Mouse (Mus musculus) embryonic facial prominence, embryonic 13.5 days (tissue): ENCODE measurements around the gene Hsbp1. TPM values are rescaled to one million over a fixed set of nuclear protein-coding genes. Genes with fewer than 3 reads are reported as not detected.
"Not testable (repeated sequence)": the region's sequence is repeated elsewhere in the genome, so short reads cannot be mapped to it uniquely, and the experiment has no call there.

Source experiments
- ATAC-seq: fragments of 200-750 bp; cut with Nextera tagmentation; 2 replicates; pipeline ENCODE4 v1.8.0; 2017; ENCODE audit warnings: low read depth; ENCODE audit not compliant: insufficient number of reproducible peaks, insufficient read depth, low FRiP score, low TSS enrichment
- H3K27ac ChIP-seq: fragments of 300-500 bp; sonication (generic); 2 replicates; pipeline ENCODE4 v1.5.1; 2015; ENCODE audit warnings: moderate library complexity, mild to moderate bottlenecking, inconsistent platforms
- H3K27me3 ChIP-seq: fragments of 300-500 bp; sonication (generic); 2 replicates; pipeline ENCODE4 v1.6.1; 2015; ENCODE audit warnings: mild to moderate bottlenecking, inconsistent platforms
- H3K36me3 ChIP-seq: fragments of 300-500 bp; sonication (generic); 2 replicates; pipeline ENCODE4 v1.6.1; 2015; ENCODE audit warnings: mild to moderate bottlenecking, inconsistent platforms
- H3K4me1 ChIP-seq: fragments of 300-500 bp; sonication (generic); 2 replicates; pipeline ENCODE4 v1.6.1; 2015; ENCODE audit warnings: inconsistent platforms
- H3K4me2 ChIP-seq: fragments of 300-500 bp; sonication (generic); 2 replicates; pipeline ENCODE4 v1.6.1; 2015; ENCODE audit warnings: moderate library complexity, mild to moderate bottlenecking, inconsistent platforms
- H3K4me3 ChIP-seq: fragments of 300-500 bp; sonication (generic); 2 replicates; pipeline ENCODE4 v1.5.1; 2015; ENCODE audit warnings: mild to moderate bottlenecking, inconsistent platforms
- H3K9ac ChIP-seq: fragments of 300-500 bp; sonication (generic); 2 replicates; pipeline ENCODE4 v1.6.1; 2015; ENCODE audit warnings: mild to moderate bottlenecking, inconsistent platforms
- H3K9me3 ChIP-seq: fragments of 300-500 bp; sonication (generic); 2 replicates; pipeline ENCODE4 v1.6.1; 2016; ENCODE audit warnings: inconsistent platforms
- WGBS: fragments of 180-500 bp; shearing (Covaris S2); methylation state at CpG from one replicate; pipeline ENCODE4 v1.1.7; 2015; ENCODE audit warnings: mixed read lengths; 5-methylcytosine and 5-hydroxymethylcytosine counted together
- polyA plus RNA-seq: library from polyadenylated mRNA; unstranded; fragments of >200 nt; fragmentation: Nextera tagmentation; extraction: Ambion mirVana; gene quantifications from 2 replicates; pipeline ENCODE4 v1.2.1, GENCODE M21; 2015

Hsbp1 gene
- polyA plus RNA-seq, 1 experiment from 2014 or later = 335 TPM

DNA sequence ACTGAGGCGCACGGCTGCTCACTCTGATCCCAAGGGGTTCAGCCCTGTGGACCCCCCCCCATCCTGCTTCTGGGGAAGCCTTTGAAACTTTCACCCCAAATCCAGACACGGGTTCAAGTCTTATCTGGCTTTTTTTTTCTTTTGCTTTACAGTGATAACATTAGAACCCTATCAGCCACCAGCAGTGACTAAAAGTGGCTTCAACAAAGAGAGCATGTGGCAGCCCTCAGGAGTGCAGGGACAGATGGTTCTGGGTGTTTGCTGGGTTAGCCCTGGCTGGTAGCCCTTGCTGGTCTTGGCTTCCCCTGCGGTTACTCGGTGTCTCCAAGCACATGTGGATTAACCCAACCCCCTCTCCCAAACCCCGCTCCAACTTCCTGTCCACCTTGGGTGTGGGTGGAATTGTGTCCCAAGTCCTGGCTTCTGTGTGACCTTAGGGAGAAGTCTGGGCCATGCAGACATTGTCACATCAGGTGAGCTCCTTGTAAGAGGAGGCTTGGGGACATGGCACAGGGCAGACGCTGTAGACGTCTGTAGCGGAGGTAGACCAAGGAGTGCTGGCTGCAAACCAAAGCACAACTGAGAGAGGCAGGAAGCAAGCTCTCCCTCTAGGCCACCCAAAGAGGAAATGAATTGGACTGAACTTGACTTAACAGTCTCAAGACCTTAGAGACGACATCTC lies 8.8 kb downstream of the Hsbp1 start:
- Histone ChIP-seq H3K4me1 (peaks cover 8% of the 10 kb centered on the region), H3K36me3 (peaks cover 33% of the 10 kb centered on the region), H3K27ac (no peak overlapping the region), H3K4me2 (no peak overlapping the region), H3K9ac (no peak overlapping the region), H3K4me3 (no peak overlapping the region), H3K27me3 (no peaks in the 10 kb centered on the region), H3K9me3 (no peaks in the 10 kb centered on the region)
- ATAC-seq = no peak
- 84% methylated on average over 10 of the region's 10 CpGs for WGBS

DNA sequence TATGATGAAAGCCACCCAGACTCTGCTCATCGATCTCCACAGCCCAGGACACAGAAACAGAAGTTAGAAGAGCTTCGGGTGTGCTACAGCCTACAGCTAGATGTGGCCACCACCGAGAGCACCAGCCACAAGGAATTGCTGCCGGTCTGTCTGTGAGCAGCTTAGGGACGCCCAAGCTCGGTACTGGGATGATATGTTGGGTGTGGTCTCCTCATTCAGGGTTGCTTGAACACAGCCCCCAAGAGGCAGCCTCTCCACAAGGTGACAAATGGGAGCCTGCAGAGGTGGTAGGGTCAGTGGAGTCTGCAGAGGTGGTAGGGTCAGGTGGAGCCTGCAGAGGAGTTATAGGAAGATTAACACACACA lies 9.4 kb downstream of the Hsbp1 start:
- Histone ChIP-seq H3K9ac (no peak overlapping the region), H3K4me3 (no peak overlapping the region), H3K9me3 (no peaks in the 10 kb centered on the region), H3K27me3 (no peaks in the 10 kb centered on the region), H3K4me2 (no peak overlapping the region), H3K27ac (no peak overlapping the region), H3K4me1 (peaks cover 13% of the 10 kb centered on the region), H3K36me3 (peaks cover 28% of the 10 kb centered on the region)
- no peak for ATAC-seq
- 86% methylated on average over 6 of the region's 6 CpGs for WGBS

DNA sequence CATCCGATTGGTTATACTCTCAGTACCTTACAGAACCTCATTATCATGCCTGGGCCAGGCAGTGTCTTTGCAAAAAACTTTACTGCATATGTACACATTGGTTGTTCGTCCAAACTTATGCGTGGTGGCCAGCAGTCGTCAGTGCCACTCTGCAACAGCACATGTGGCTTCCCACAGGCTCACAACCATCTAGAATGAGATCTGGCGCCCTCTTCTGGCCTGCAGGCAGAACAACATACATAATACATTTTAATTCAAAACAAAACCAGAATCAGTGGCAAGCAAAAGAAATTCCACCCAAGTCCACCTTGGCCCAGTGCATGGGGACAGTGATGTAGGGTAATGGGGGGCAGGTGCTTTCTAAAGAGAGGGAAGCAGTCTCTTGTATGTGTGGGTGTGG lies 12.3 kb downstream of the Hsbp1 start:
- not testable (repeated sequence) for ATAC-seq, H3K27me3 ChIP-seq, H3K4me3 ChIP-seq, H3K36me3 ChIP-seq, H3K9ac ChIP-seq, H3K9me3 ChIP-seq, H3K4me2 ChIP-seq, H3K27ac ChIP-seq
- peaks cover 19% of the 10 kb centered on the region for H3K4me1 ChIP-seq
- WGBS = 64% methylated on average over 5 of the region's 5 CpGs

DNA sequence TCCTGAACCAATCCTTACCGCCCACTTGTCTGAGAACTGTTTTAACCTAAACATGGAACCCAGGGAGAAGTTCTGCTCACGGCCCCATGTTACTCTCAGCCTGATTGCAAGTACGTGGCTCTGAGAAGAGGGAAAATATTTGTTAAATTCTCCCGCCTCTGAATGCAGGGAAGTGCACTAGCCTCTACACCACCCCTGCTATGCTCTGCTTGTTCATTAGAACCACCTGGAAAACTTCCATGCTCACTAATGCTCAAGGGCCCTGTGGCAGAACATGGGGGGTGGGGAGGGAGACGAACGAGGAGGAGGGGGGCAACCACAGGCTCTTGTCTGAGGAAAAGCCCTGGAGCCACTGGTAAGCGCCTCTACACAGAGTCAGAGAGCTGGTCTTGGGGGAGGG lies 13.9 kb downstream of the Hsbp1 start:
- 23% methylated on average over 7 of the region's 7 CpGs for WGBS
- H3K36me3 ChIP-seq = no peaks in the 10 kb centered on the region
- ATAC-seq = peak; percentile 17; the same call in 1 of the 2 replicates
- peak overlapping the region; percentile 69 for H3K27ac ChIP-seq
- no peak overlapping the region for H3K4me3 ChIP-seq
- no peak overlapping the region for H3K9ac ChIP-seq
- H3K4me1 ChIP-seq = peaks cover 19% of the 10 kb centered on the region
- H3K27me3 ChIP-seq = no peaks in the 10 kb centered on the region
- H3K9me3 ChIP-seq = no peaks in the 10 kb centered on the region
- no peak overlapping the region for H3K4me2 ChIP-seq

DNA sequence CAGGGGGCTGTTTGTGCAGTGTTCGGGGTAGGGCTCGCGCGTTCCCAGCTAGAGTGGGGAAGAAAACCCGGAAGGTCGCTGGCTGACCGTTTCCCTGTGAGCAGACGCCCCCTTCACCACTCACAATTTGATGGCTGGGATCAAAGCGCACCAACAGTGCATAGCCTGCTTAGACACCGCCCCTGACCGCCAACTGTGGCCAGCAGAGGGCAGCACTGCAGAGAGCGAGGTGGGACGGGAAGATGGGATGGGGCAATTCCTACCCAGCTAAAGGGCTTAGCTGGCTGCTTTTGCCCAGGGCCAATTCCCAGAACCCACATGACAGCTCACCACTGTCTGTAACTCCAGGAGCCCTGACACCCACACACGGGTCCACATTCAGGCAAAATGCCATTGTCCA lies 14.5 kb downstream of the Hsbp1 start:
- Histone ChIP-seq H3K36me3 (no peaks in the 10 kb centered on the region), H3K9ac (no peak overlapping the region), H3K4me2 (no peak overlapping the region), H3K4me3 (no peak overlapping the region), H3K27ac (peak overlapping the region; percentile 69), H3K4me1 (peaks cover 19% of the 10 kb centered on the region), H3K9me3 (no peaks in the 10 kb centered on the region), H3K27me3 (no peaks in the 10 kb centered on the region)
- no peak for ATAC-seq
- 40% methylated on average over 14 of the region's 14 CpGs for WGBS

DNA sequence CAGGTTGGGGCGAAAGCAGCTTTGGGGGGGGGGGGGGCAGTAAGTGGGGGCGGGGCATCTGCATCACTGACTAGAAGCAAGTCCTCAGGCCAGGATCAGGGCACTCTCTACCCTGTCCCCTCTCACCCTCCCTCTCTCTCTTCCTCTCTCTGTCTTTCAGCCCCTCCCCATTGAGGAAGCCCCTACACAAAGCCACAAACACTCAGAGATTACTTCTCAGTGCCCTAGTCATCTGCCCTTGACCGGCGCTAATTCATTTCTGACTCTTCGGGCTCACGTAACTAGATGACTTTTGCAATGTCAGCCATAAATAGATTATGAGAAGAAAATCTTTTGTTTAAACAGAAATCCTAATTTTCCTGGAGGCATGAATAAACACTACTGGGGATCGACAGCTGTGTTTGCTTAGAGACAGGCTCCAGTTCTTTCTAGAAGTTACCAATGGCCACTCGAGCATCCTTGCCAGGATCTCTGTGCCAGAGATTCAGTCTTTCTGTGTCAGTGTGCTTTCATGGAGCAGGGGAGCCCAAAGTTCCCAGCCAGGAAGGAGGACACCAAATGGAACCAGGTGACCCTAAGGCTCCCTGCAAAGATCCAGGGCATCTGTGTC lies 16.5 kb downstream of the Hsbp1 start:
- 40% methylated on average over 8 of the region's 8 CpGs for WGBS
- no peaks in the 10 kb centered on the region for H3K9me3 ChIP-seq
- no peak for ATAC-seq
- H3K36me3 ChIP-seq = no peaks in the 10 kb centered on the region
- H3K27me3 ChIP-seq = no peaks in the 10 kb centered on the region
- H3K4me3 ChIP-seq = no peak overlapping the region
- H3K4me1 ChIP-seq = peaks cover 25% of the 10 kb centered on the region
- H3K9ac ChIP-seq = no peak overlapping the region
- H3K4me2 ChIP-seq = no peak overlapping the region
- H3K27ac ChIP-seq = no peak overlapping the region

DNA sequence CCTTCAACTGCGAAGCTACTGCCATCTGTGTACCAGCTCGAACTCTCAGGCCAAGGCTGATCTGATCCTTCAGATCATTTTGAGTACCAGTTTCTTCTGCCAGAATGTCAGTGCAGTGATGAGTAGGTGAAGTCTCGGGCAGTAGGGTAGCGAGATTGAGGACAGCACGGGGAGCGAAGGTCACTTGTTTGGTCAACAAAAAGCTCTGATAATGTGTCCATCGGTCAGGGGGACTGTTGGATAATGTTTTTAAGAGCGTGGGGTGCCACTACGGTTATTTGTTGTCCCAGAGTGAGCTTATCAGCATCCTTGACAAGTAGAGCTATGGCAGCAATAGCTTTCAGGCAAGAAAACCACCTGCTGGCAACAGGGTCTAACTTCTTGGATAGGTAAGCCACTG lies 30.4 kb downstream of the Hsbp1 start:
- H3K4me1 ChIP-seq, H3K4me3 ChIP-seq, H3K27me3 ChIP-seq, ATAC-seq, H3K9me3 ChIP-seq, H3K4me2 ChIP-seq, H3K36me3 ChIP-seq, H3K9ac ChIP-seq, H3K27ac ChIP-seq: not testable (repeated sequence)
- 86% methylated on average over 9 of the region's 9 CpGs for WGBS

DNA sequence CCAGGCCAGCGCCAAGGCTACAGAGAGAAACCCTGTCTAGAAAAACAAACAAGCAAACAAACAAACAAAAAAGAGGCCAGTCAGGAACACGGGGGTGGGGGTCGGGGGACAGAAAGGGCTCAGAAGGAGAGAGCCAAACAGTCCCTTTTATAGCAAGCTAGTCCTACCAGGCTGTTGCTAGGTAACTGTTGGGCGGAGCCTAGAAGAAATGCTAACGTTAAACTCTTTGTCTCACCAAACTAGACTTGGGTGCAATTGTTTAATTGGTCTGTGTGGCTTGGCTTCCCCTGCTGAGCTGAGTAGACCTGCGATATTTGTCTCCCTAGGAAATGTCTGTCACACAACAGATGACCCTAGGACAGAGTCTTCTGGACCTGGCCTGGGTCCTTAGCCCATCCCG lies 34.2 kb downstream of the Hsbp1 start:
- 72% methylated on average over 7 of the region's 7 CpGs for WGBS
- H3K27me3 ChIP-seq = no peaks in the 10 kb centered on the region

DNA sequence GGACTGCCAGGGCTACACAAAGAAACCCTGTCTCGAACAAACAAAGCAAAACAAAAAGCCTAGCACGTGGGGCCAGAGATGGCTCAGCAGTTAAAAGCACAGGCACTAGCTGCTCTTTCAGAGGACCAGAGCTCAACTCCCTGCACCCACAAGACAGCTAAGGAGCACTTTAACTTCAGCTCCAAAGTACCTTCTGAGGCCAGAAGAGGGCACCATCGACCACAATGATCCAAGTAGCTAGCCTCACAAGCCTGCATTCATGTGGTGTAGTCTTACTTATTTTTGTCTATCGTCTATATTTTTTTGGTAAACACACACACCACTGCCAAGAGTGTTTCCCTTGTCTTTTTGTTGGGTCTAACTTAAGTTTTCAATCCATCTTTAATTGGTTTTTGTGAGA lies 36.3 kb downstream of the Hsbp1 start:
- no peak overlapping the region for H3K4me3 ChIP-seq
- H3K4me2 ChIP-seq = no peak overlapping the region
- no peak for ATAC-seq
- no peak overlapping the region for H3K27ac ChIP-seq
- no peaks in the 10 kb centered on the region for H3K36me3 ChIP-seq
- no peak overlapping the region for H3K9ac ChIP-seq
- 37% methylated on average over 4 of the region's 4 CpGs for WGBS
- H3K27me3 ChIP-seq = no peaks in the 10 kb centered on the region
- H3K4me1 ChIP-seq = no peaks in the 10 kb centered on the region
- H3K9me3 ChIP-seq = no peaks in the 10 kb centered on the region

More for the DNA sequence above, 34.2 kb downstream of the Hsbp1 start:
- Histone ChIP-seq H3K4me3 (no peak overlapping the region), H3K9ac (no peak overlapping the region), H3K9me3 (no peaks in the 10 kb centered on the region), H3K4me1 (no peaks in the 10 kb centered on the region), H3K36me3 (no peaks in the 10 kb centered on the region), H3K27ac (no peak overlapping the region), H3K4me2 (no peak overlapping the region)
- no peak for ATAC-seq

DNA sequence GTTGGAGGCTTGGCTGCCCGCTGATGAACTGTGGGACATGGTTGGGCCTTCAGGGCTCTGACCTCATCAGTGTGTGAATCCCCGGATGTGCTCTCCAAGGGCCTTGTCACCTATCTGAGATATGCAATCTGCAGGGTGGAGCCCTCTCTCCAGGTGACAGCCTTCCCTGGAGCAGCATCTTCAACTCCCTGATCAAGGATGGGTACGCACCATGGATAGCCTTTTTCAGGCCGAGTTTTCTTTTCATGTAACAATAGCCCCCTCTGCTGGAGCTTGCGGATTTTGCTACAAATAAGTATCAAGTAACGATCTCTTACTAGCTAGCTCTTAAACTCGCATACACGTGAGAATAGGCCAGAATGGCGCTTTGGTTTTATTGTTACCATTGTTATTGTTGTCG lies 40.2 kb downstream of the Hsbp1 start:
- H3K27me3 ChIP-seq = no peaks in the 10 kb centered on the region
- ATAC-seq = no peak
- no peak overlapping the region for H3K27ac ChIP-seq
- no peak overlapping the region for H3K4me2 ChIP-seq
- no peaks in the 10 kb centered on the region for H3K4me1 ChIP-seq
- WGBS = 25% methylated on average over 10 of the region's 10 CpGs
- H3K9ac ChIP-seq = no peak overlapping the region
- no peaks in the 10 kb centered on the region for H3K36me3 ChIP-seq
- H3K4me3 ChIP-seq = no peak overlapping the region
- H3K9me3 ChIP-seq = no peaks in the 10 kb centered on the region

DNA sequence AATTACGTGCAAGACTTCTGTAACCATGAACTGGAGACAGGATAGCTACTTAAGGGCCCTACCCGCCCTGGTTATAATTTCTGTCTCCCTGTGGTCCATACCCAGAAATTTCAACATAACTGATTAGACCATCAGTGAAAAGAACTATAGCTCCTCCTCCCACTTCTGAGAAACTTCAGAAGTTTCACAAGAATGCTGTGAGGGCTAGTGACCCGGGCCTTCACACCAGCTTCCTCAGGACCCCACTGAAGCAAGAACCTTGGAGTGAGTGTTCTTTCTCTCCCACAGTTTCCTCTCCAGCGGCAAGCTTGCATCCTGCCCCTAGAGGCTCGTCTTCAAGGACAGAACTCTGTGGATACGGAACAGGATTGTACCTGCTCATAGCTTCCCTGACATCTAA lies 41.6 kb downstream of the Hsbp1 start:
- 67% methylated on average over 6 of the region's 6 CpGs for WGBS
- ATAC-seq = no peak
- Histone ChIP-seq H3K27ac (no peak overlapping the region), H3K9me3 (no peaks in the 10 kb centered on the region), H3K4me3 (no peak overlapping the region), H3K36me3 (no peaks in the 10 kb centered on the region), H3K4me2 (no peak overlapping the region), H3K4me1 (no peaks in the 10 kb centered on the region), H3K9ac (no peak overlapping the region), H3K27me3 (no peaks in the 10 kb centered on the region)

DNA sequence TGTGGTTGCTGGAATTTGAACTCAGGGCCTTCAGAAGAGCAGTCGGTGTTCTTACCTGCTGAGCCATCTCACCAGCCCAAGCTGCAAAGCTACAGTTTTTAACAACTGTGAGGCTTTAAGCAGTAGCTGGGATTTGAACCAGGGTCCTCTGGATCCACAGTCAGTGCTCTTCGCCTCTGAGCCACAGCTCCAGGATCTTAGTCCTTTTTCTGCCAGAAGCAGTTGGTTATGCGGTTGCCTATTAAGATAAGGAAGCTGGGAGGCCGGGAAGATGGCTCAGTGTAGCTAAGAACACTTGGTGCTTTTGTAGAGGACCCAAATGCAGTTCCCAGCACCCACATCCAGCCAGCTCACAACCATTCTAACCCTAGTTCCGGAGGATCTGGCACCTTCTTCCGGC lies 42.7 kb downstream of the Hsbp1 start:
- Histone ChIP-seq H3K27me3 (no peaks in the 10 kb centered on the region), H3K4me2 (no peak overlapping the region), H3K9ac (no peak overlapping the region), H3K4me1 (no peaks in the 10 kb centered on the region), H3K27ac (no peak overlapping the region), H3K9me3 (no peaks in the 10 kb centered on the region), H3K4me3 (no peak overlapping the region), H3K36me3 (no peaks in the 10 kb centered on the region)
- ATAC-seq = no peak
- 75% methylated on average over 6 of the region's 6 CpGs for WGBS
